Mouse (Mus musculus) adrenal gland, adult 2 months (tissue): Measurements from ENCODE around the gene Atrx. TPM values are rescaled to one million over a fixed set of nuclear protein-coding genes. Genes with fewer than 3 reads are reported as not detected.
"Not testable (repeated sequence)": the region's sequence is repeated elsewhere in the genome, so short reads cannot be mapped to it uniquely, and the experiment has no call there.

ENCODE experiments used
- DNase-seq: peaks from one replicate; pipeline ENCODE4 v3.0.0; 2021
- long read RNA-seq: library from polyadenylated mRNA; stranded (forward); transcript quantifications from one replicate; pipeline ENCODE4 v2.0.0, GENCODE M21; 2021
- polyA plus RNA-seq: library from polyadenylated mRNA; depleted of rRNA; stranded (reverse); fragments of >200 nt; gene quantifications from 2 replicates; pipeline ENCODE4 v1.2.3, GENCODE M21; 2012; rRNA removed
- total RNA-seq, 2 experiments: library from RNA; stranded (reverse); gene quantifications; 2 replicates each; pipeline ENCODE4 v1.2.3; 2021

The Atrx gene
- total RNA-seq (100 to 1,000 TPM in 1 of 2 experiments, 10 to 100 TPM in 1; 78.0 to 110 TPM), polyA plus RNA-seq (23.3 and 27.0 TPM in 2 replicates)
- long read RNA-seq, partial matches to known transcripts, result 0 of 2 reads
- long read RNA-seq, other reads (novel, unspliced or antisense), result 2 of 2 reads

DNA sequence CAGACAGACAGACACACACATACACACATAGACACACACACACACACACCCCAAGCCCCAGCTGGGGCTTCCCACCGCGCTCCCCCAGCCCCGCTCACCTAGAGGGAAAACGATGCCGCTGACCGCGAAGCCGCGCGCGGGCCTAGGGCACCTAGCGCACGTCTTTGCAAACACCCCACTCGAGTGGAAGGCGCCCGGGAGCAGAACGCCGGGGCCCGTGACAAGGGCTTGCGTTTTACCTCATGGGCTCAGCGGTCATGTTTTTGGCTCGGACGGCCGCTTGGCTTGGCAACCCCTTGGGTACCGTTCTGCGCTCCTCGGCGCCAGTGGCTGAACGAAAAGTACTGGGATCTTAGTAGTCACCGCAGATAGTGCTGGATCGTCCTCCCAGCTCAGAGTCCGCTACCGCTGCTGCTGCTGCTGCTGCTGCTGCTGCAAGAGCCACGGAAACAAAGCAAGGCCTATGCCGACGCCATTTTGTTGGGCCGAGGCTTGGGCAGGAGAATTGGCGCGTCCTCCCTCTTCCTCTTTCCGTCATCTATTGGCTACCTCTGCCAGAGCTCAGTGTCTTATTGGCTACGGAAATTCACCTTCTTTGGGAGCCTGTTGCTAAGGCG lies at the start of gene Atrx:
TSS of gene Atrx (minus strand) at position 543 of the 617 bp plus-strand sequence.
- peak; percentile 81 for DNase-seq

- DNase-seq, result not testable (repeated sequence)
Observed at GRCm38 (mm10) chrX:105957091-105957490, 27.9 kb upstream of the Atrx start.

GRCm38 (mm10) chrX:105953999-105954398 lies 24.8 kb upstream of the Atrx start:
- no peak for DNase-seq

- DNase-seq, result no peak
Observed at GRCm38 (mm10) chrX:105946357-105946756, 17.2 kb upstream of the Atrx start.

DNA sequence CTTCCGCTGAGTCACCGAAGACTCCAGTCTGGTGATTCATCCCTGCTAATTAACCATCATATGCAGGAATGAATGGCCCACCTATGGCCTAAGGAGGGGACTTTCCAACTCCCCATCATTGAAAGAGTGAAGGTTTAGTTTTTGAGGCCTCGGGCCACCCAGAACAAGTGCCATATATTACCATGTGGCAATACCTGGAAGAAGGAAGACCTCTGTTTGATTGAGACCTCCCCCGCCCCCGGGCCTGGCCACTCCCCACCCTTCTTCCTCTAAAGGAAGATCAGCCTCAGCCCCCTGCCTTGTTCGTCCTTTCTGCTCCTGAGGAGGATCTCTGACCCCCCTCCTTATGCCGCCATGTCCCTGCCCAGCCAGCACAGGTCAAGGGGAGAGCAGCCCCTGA lies 10.0 kb upstream of the Atrx start:
- DNase-seq, result no peak

GRCm38 (mm10) chrX:105937736-105938135 lies 8.5 kb upstream of the Atrx start:
- no peak for DNase-seq

- no peak for DNase-seq
Observed at GRCm38 (mm10) chrX:105934341-105934740, 5.1 kb upstream of the Atrx start.

DNA sequence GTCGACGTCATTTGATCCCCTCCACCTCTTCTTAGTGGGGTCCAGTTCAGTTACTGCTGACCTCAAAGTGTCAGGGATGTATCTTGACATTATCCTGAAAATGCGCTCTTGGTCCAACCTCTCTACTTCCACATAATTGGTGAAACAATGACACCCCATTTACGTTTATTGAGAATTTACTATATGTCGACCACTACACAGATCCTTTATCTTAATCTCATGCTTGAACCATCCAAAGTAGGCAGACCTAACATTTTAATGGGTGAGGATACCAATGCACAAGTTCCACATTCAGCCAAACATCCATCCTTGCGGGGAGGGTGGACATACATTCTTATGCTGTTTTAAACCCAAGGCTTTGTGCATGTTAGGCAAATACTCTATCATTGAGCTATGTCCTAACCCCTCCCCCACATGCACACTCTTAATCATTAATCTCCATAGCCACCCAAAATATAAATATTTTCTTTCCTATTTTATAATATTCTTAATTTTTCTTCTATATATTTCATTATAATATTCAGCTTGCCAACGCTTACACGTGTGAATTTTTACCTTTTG lies 355 bp upstream of the Atrx start:
- no peak for DNase-seq

DNA sequence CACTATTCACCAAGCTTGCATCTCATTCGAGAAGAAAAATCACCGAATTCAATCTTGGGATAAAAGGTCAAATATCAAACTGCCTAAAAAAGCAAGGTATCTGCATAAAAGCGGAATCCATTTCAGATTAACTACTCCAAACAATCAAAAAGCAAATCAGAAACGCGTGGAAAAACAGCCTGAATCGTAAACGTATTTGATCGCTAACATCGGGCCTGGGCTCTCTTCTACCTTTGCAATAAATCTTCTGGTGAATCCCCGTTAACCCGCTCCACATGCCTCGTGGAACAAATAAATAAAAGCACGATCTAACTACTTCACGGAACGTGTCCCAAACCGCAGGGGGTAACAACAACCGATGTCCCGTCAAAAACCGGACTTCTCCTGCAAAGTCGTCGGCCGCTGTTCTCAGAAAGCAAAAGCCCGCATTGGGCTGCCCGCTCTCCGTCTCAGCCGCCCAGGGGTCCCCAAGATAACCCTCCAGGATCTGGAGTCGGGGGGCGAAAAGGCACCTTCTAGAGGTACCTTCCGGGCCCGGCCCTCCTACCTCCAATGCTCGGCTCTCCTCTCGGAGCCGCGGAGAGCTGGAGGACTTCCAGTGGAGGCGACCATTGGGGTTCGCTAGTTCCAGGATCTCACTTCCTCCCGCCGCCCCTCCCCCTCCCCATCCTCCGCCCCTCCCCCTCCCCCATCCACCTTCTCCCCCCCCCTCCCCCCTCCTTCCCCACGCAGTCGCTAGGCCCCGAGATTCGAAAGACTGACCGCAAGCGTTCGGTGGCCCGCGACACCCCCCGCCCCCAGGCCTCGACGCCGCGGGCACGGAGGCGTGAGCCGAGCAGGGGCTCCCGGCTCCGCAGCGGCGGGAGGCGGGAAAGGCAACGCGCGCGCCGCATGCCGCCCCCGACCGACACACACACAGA lies 1.0 kb downstream of the Atrx start:
- peak; percentile 51 for DNase-seq

- DNase-seq, result peak; percentile 66
Observed at GRCm38 (mm10) chrX:105926121-105926735, 3.0 kb downstream of the Atrx start.

GRCm38 (mm10) chrX:105924326-105925070 lies 4.7 kb downstream of the Atrx start:
- DNase-seq, result no peak

DNA sequence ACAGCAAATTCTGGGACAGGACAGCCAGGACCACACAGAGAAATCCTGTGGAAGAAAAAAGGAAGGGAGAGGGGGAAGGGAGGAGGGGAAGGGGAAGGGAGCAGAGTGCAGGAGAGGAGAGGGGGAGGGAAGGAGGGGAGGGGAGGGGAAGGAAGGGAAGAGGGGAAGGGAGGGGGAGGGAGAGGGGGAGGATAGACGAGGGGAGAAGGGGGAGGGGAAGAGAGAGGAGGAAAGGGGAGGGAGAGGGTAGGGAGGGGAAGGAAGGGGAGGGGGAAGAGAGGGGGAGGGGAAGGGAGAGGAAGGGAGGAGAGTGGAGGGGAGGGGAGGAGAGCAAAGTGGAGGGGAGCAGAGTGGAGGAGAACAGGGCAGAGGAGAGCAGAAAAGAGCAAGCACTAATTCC lies 5.3 kb downstream of the Atrx start:
- no peak for DNase-seq

DNA sequence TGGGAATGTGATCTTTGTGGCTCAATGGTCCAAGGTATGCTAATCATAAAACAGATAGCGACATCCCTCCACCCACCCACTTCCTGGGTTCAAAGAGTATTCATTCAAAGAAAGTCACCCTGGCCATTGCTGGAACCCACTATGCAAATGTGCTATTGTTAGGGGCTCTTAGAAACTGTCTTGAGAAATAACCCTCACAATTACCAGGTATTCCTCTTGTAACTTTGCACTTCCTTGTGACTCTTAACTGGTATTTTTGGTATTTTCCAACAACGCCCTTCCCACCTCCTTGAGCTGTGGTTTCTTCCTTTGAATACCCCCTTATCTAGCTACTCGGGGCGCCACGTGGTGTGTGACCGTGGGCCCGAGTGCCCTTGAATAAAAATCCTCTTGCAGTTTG lies 6.2 kb downstream of the Atrx start:
- not testable (repeated sequence) for DNase-seq

GRCm38 (mm10) chrX:105921421-105921820 lies 7.8 kb downstream of the Atrx start:
- peak; percentile 14 for DNase-seq

- peak; percentile 5 for DNase-seq
Observed at GRCm38 (mm10) chrX:105911728-105912127, 17.5 kb downstream of the Atrx start.

DNA sequence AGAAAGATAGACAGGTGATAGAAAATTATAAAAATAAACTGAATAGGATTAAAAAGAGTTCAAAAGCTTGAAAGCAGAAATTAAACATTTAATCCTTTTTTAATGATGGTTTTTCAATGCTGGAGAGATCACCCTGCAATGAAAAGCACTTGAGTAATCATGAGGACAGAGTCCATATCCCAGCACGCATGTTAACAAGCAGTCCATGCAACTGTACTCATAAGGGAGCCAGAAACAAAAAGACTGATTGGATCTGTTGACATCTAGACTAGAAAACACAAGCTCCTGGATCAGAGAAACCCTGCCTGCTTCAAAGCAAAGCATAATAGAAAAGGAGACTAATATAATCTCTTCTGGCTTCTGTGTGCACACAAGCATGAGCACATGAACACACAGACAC lies 27.6 kb downstream of the Atrx start:
- no peak for DNase-seq

DNA sequence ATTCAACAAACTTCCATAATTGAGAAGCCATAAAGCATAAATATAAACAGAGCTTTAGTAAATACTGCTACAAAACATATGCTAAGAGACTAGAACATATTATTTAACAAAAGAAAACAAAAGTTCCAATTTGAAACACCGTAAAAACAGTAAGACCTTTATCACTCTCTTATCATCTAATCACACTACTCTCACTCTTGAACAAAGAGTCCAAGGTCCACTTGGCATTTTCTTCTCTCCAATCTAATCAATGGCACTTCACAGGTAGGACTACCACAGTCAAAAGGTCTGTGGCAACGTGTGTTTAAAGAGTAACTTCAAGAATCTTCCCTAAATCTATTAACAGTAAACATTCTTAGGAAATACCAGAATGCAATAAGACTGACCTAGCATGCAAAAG lies 42.3 kb downstream of the Atrx start:
- no peak for DNase-seq

GRCm38 (mm10) chrX:105864367-105864766 lies 64.8 kb downstream of the Atrx start:
- no peak for DNase-seq

DNA sequence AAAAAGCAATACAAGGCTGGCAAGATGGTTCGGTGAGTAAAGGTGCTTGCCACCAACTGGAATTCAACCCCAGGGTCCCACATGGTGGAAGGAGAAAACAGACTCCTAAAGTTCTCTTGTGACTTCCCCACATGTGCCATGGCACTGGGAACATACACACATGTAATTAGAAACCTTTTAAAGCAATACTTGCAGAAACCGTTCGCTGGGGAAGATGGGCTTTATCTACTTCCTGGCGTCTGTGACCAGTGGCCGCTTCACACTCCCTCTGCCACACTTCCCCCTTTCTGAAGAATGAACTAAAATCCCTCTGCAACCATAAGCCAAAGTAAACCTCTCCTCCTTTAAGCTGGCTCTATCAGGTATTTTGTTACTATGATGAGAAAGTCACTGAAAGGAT lies 104.7 kb downstream of the Atrx start:
- DNase-seq, result no peak

- DNase-seq, result no peak
Observed at GRCm38 (mm10) chrX:105794806-105795403, 134.3 kb downstream of the Atrx start.

- DNase-seq, result no peak
Observed at GRCm38 (mm10) chrX:105773281-105773680, 155.9 kb downstream of the Atrx start.
